Mouse (Mus musculus) layer of hippocampus, postnatal 10 days (tissue): ENCODE measurements around the gene Chsy1. TPM values are rescaled to one million over a fixed set of nuclear protein-coding genes. Genes with fewer than 3 reads are reported as not detected.
A peak's percentile ranks its signal among the peaks of the same experiment; 100 is the strongest.

Experiments used
- DNase-seq, 2 experiments: peaks; one replicate each; pipeline ENCODE4 v3.0.0; 2021; ENCODE audit warnings: low spot score in 2 of 2
- long read RNA-seq: library from polyadenylated mRNA; stranded (forward); transcript quantifications from one replicate; pipeline ENCODE4 v2.0.0, GENCODE M21; 2023
- total RNA-seq, 2 experiments: library from RNA; stranded (reverse); gene quantifications; 2 replicates each; pipeline ENCODE4 v1.2.3; 2021

Chsy1 gene
- total RNA-seq = 10 to 100 TPM; 23.6 to 25.2 TPM
- long read RNA-seq, full-length matches to known transcripts = 7 of 11 reads
- long read RNA-seq, partial matches to known transcripts = 1 of 11 reads
- long read RNA-seq, other reads (novel, unspliced or antisense) = 3 of 11 reads

DNA sequence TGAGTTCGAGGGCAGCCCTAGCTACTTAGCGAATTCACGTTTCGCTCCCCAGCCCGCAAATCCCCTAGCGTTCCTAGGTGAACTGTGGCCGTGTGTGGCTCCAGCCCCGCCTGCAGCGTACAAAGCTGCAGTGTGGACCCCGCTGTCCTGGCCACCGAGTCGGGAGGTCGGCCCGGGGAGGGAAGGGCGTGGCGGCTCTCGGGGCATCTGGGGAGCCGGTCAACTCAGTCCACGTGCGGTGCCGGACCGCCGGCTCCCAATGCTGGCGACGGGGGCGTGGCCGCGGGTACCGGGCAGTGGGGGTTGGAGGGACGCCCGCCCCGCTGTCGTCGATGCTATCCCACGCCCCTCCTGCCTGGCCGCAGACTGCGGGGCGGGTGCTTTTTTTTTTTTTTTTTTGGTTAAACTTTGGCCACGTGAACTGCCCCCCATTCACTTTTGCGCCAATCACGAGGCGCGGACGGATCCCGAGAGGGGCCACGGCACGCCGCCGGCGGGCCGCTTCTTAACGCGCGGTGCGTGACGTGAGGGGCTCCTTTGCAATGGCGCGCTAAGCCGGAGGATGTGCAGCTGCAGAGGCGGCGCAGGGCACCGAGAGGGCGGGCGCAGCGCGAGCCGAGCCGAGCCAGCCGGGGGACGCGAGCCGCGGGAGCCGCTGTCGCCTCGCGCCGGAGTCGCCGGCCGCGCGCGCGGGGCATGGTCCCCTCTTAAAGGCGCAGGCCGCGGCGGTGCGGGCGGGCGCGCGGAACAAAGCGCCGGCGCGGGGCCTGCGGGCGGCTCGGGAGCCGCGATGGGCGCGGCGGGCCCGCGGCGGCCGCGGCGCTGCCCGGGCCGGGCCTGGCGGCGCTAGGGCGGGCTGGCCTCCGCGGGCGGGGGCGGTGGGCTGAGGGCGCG is at the start of gene Chsy1:
TSS of gene Chsy1 (plus strand) at position 555 of the 894 bp plus-strand sequence.
- DNase-seq = peak; percentile 90 to 93

DNA sequence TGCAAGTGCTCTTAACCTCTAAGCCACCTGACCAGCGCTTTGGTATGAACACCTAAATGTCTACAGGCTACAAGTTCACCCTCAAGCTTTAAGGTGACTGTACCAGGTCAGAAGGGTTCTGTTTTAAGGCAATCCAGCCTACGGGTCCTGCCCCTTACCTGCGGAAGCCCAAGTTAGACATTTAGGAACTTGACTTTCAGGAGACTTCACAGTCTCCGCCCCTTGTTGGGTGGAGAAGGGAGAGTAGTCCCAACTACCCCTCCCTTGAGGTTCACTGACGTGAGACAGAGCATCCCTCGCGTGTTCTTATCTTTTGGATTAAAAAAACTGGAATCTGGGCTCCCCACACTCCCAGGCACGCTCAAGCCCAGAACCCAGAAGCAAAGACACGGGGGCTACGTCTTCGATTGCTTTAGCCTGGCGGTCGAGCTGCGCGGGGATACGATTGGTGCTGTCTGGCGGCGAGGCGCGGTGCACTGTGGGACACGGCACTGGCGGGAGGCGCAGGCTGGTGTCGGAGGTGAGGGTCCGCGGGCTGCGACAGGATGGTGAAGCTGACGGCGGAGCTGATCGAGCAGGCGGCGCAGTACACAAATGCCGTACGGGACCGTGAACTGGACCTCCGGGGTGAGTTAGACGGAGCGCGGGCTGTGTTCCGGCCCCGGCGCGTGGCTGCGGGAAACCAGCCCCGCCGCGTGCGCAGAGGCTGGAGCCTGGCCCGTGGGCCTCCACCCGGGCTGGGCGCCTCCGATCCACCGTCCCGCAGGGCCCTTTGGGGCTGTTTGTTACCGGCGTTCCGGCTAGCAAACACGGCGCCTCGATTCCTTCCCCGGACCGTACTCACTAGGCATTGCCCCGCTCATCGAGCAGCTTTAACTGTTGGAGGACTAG is 49.0 kb upstream of the Chsy1 start:
- peak; percentile 87 to 94 for DNase-seq

DNA sequence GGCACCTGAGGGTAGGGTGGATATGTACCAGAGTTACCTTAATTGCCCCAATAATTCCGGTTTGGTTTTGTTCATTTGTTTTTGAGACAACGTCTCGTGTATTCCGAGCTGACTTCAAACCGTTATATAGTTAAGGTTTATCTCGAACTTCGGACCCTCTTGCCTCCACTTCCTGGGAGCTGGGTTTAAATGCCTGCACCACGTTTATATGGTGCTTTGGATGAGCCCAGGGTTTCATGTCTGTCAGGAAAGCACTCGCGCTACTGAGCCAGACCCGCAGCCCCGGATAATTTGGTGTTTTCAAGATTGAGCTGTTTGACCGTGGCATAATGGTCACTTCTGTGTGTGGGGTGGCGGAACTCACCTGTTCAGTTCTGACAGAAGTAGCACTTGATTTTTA is 48.3 kb upstream of the Chsy1 start:
- no peak for DNase-seq

- DNase-seq = peak in 1 of 2 experiments; percentile 32
Observed at GRCm38 (mm10) chr7:66076411-66076810, 32.9 kb upstream of the Chsy1 start.

DNA sequence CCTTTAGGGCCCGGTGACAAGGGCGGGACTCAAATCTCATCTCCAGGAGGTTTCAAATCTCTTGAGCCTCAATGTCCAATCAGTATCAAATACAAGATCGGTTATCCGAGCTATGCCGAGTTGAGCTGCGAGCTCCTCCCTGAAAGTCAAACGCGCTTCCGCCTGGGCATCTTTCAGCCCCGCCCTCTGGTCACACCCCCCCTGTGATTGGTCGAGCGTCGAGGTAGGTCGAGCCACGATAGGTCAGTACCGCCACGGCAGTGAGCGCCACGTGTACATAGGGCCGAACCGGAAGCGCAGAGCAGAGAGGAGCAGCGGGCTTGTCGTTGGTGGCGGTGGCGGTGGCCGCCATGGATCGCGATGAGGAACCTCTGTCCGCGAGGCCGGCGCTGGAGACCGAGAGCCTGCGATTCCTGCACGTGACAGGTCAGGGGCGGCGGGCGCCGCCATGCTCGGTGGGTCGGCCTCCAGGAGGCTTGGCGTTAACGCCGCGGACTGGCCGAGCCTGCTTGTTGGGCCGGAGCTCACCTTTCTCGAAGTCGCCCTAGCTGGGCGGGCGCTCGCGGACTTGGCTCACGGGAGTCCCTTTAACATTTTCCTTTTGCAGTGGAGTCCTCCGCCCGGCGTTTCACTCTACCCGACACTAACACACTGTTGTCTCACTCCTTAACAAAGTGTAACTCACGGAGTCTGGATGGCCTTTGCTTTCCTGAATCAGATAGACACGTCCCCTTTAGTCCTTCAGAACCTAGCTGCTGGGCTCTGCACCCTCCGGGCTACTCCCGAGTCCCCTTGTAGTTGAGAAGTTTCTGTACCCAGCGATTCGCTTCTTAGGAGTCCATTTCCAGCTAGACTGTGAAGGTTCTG is 29.7 kb upstream of the Chsy1 start, which contains the start of gene Selenos:
TSS of gene Selenos (plus strand) at position 286 of the 867 bp plus-strand sequence.
- DNase-seq = peak; percentile 94 to 95

GRCm38 (mm10) chr7:66080231-66080613 is 29.1 kb upstream of the Chsy1 start:
- no peak for DNase-seq

GRCm38 (mm10) chr7:66083757-66084156 is 25.6 kb upstream of the Chsy1 start:
- no peak for DNase-seq

GRCm38 (mm10) chr7:66084546-66084945 is 24.8 kb upstream of the Chsy1 start:
- no peak for DNase-seq

- DNase-seq = no peak
Observed at GRCm38 (mm10) chr7:66087652-66088051, 21.7 kb upstream of the Chsy1 start.

- DNase-seq = no peak
Observed at GRCm38 (mm10) chr7:66088077-66088476, 21.2 kb upstream of the Chsy1 start.

DNA sequence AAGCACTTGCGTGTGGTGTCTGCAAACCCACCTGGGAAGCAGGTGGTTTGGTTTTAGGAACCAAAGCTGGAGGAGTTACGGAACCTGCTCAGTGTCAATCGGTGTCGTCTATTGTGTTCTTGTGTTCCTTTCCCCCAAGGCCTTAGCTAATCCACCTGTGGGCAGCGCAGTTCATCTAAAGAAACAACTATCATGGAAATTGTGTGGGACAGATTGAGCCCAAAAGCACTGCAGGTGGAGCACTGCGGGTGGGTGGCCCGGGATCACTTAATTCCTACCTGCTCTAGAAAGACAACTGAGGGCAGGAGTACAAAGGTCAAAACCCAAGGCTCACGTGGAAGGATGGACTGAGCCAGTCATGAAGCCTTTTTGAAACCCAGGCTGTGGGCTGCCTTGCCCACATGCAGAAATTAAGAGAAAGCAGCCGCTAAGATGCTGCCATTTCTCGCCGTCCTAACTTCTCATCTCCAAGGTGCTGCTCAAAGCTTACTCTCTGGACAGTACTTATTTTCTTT is 18.6 kb upstream of the Chsy1 start:
- DNase-seq = no peak

DNA sequence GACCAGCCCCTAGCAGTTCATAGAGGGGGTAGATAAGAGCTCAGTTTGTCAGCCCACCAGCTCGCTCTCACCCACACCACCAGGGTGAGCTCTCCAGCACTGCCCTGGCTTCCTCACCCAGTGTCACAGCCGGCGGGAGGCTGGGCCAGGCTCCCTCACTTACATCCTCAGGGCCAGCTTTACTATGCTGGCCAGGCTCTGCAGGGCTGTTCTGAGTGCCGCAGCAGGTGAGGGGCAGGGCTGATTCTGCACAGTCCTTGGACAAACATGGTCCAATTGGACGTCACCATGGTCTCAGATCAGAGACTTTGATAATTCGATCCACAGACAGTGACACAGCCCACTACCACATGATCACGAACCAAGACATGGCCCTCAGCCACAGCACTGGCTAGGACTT is 17.8 kb upstream of the Chsy1 start:
- DNase-seq = no peak

DNA sequence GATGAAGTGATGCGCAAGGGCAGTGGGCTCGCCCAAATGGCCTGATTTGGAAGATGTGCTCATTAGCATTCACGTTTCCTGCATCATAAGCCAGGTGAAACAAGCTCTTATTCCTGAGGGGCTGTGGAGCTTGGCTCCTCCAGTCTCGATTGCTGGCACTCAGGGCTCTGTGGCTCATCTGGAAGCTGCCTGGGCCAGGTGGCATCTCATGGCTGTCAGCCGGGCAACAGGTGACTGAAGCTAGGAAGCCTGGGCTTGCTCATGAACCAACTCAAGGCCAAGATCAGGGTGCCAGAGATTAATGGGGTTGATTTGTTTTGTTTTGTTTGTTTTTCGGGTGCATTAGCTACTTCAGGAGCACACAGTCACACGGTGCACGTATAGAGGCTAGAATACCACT is 16.7 kb upstream of the Chsy1 start:
- no peak for DNase-seq

GRCm38 (mm10) chr7:66094141-66094540 is 15.2 kb upstream of the Chsy1 start:
- no peak for DNase-seq

DNA sequence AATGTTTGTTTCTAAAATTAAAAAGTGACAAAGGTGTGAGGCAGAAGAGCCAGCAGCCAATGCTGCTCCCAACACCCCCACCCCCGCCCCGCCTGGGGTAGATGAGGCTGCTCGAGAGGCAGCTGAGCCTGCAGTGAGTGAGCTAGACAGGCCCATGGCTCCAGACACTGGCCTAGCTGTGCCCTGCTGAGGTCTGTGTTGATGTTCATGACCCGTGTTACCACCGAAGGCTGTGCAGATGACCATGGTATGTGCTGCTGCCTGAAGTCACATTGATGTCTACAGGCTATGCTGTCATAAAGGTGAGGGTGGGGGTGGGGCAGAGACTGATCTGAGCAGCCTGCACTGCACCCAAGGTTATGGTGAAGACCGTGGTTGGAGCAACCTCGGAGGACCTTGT is 10.5 kb upstream of the Chsy1 start:
- DNase-seq = no peak

DNA sequence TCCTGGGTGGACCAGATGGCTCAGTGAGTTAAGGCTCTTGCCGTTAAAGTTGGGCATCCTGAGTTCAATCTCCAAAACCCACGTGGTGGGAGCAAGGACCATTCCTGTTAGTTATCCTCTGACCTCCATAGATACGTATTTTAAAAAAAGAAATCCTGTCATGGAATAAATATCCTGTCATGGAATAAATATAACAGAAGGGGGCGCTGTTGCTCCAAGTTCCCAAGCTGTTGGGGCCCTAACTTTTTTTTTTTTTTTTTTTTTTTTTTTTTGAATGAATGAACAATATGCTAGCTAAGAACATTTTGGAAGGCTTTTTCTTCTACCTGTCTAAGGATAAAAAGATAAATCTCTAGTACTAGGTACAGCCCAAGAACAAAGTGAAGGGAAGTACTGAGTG is 7.4 kb upstream of the Chsy1 start:
- no peak for DNase-seq

DNA sequence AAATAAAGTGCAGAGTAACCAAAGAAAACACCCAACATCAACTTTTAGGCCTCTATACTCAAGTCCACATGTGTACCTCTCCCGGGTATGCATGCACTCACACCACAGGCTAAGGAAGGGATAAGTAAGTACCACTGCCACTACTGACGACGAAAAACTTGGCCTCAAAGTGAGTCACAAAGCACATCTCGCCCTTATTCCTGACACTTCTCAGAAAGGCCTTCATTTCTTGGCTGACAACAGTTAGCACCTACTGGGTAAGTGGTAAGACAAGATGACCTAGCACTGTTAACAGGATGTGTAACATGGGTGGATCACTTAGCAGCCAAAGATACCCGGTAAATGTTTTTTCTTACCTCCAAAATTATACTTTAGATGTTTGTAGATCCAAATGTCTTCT is 4.8 kb upstream of the Chsy1 start:
- DNase-seq = no peak

- DNase-seq = no peak
Observed at GRCm38 (mm10) chr7:66105771-66106170, 3.5 kb upstream of the Chsy1 start.

DNA sequence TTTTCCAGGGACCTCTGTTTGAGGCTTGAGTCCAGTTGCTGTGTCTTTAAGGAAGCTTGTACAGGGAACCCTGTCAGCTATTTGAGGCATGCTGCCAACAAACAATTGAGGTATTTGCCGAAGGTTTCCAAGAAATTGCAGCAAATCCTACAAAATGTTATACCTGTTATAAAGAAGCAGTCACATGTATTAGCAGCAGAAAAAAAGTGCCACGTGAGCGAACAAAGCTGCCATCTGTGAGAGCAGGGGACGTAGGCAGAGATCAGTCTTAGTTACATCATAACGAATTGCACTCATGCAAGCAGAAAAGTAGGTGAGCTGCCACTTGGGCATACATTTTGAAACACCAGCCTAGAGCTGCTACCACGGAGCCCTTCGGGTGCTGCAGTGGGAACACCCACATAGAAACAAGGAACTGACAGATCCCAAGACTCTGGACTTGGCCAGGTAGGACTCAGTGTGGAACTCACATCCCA is 2.7 kb upstream of the Chsy1 start:
- no peak for DNase-seq

GRCm38 (mm10) chr7:66107206-66107605 is 2.1 kb upstream of the Chsy1 start:
- no peak for DNase-seq
